Mouse (Mus musculus): ENCODE measurements around the gene Plekhh2. TPM values are rescaled to one million over a fixed set of nuclear protein-coding genes. Genes with fewer than 3 reads are reported as not detected.

The Plekhh2 gene
- polyA plus RNA-seq, 1 experiment from 2014 or later, result 13.9 TPM

GRCm38 (mm10) chr17:84532909-84533499 is 21.3 kb downstream of the Plekhh2 start:
- Histone ChIP-seq H3K27me3 (ENCODE audit: control insufficient read depth, insufficient read depth, low read length) (no peaks in the 10 kb centered on the region), H3K4me3 (ENCODE audit: low read length) (no peak overlapping the region), H3K4me2 (replicated peaks; ENCODE audit: low read depth, low read length) (no peak overlapping the region), H3K4me1 (ENCODE audit: control insufficient read depth, insufficient read depth, low read length) (peaks cover 16% of the 10 kb centered on the region; the same call in 1 of the 2 replicates), H3K27ac (ENCODE audit: low read depth, low read length) (no peak overlapping the region), H3K36me3 (ENCODE audit: control insufficient read depth, insufficient read depth, low read length) (no peaks in the 10 kb centered on the region), H3K9ac (ENCODE audit: low read depth, low read length) (no peak overlapping the region), H3K9me3 (ENCODE audit: control insufficient read depth, low read length) (no peaks in the 10 kb centered on the region)
- no peak for ATAC-seq (ENCODE audit: low FRiP score, low TSS enrichment)
- WGBS, result 58% methylated on average over 8 of the region's 8 CpGs

- Histone ChIP-seq H3K27ac (ENCODE audit: low read depth, low read length) (no peak overlapping the region), H3K4me1 (ENCODE audit: control insufficient read depth, insufficient read depth, low read length) (peaks cover 16% of the 10 kb centered on the region; the same call in 1 of the 2 replicates), H3K9me3 (ENCODE audit: control insufficient read depth, low read length) (no peaks in the 10 kb centered on the region), H3K4me2 (replicated peaks; ENCODE audit: low read depth, low read length) (no peak overlapping the region), H3K27me3 (ENCODE audit: control insufficient read depth, insufficient read depth, low read length) (no peaks in the 10 kb centered on the region), H3K4me3 (ENCODE audit: low read length) (no peak overlapping the region), H3K9ac (ENCODE audit: low read depth, low read length) (no peak overlapping the region), H3K36me3 (ENCODE audit: control insufficient read depth, insufficient read depth, low read length) (no peaks in the 10 kb centered on the region)
- ATAC-seq (ENCODE audit: low FRiP score, low TSS enrichment), result no peak
- WGBS, result 79% methylated on average over 4 of the region's 4 CpGs
Observed at GRCm38 (mm10) chr17:84533841-84534240, 22.1 kb downstream of the Plekhh2 start.

GRCm38 (mm10) chr17:84534632-84535031 is 22.9 kb downstream of the Plekhh2 start:
- no peak for ATAC-seq (ENCODE audit: low FRiP score, low TSS enrichment)
- peaks cover 16% of the 10 kb centered on the region; the same call in 1 of the 2 replicates for H3K4me1 ChIP-seq (ENCODE audit: control insufficient read depth, insufficient read depth, low read length)
- no peak overlapping the region for H3K27ac ChIP-seq (ENCODE audit: low read depth, low read length)
- no peaks in the 10 kb centered on the region for H3K9me3 ChIP-seq (ENCODE audit: control insufficient read depth, low read length)
- H3K4me3 ChIP-seq (ENCODE audit: low read length), result no peak overlapping the region
- H3K4me2 ChIP-seq (replicated peaks; ENCODE audit: low read depth, low read length), result no peak overlapping the region
- 74% methylated on average over 2 of the region's 2 CpGs for WGBS
- H3K36me3 ChIP-seq (ENCODE audit: control insufficient read depth, insufficient read depth, low read length), result no peaks in the 10 kb centered on the region
- H3K27me3 ChIP-seq (ENCODE audit: control insufficient read depth, insufficient read depth, low read length), result no peaks in the 10 kb centered on the region
- H3K9ac ChIP-seq (ENCODE audit: low read depth, low read length), result no peak overlapping the region

GRCm38 (mm10) chr17:84535226-84535625 is 23.5 kb downstream of the Plekhh2 start:
- Histone ChIP-seq H3K4me3 (ENCODE audit: low read length) (no peak overlapping the region), H3K9ac (ENCODE audit: low read depth, low read length) (no peak overlapping the region), H3K4me1 (ENCODE audit: control insufficient read depth, insufficient read depth, low read length) (peaks cover 15% of the 10 kb centered on the region; the same call in 1 of the 2 replicates), H3K9me3 (ENCODE audit: control insufficient read depth, low read length) (no peaks in the 10 kb centered on the region), H3K4me2 (replicated peaks; ENCODE audit: low read depth, low read length) (no peak overlapping the region), H3K27ac (ENCODE audit: low read depth, low read length) (no peak overlapping the region), H3K27me3 (ENCODE audit: control insufficient read depth, insufficient read depth, low read length) (no peaks in the 10 kb centered on the region), H3K36me3 (ENCODE audit: control insufficient read depth, insufficient read depth, low read length) (no peaks in the 10 kb centered on the region)
- 93% methylated on average over 4 of the region's 4 CpGs for WGBS
- ATAC-seq (ENCODE audit: low FRiP score, low TSS enrichment), result no peak

GRCm38 (mm10) chr17:84537301-84537700 is 25.6 kb downstream of the Plekhh2 start:
- Histone ChIP-seq H3K9ac (ENCODE audit: low read depth, low read length) (no peak overlapping the region), H3K4me2 (replicated peaks; ENCODE audit: low read depth, low read length) (no peak overlapping the region), H3K9me3 (ENCODE audit: control insufficient read depth, low read length) (no peaks in the 10 kb centered on the region), H3K36me3 (ENCODE audit: control insufficient read depth, insufficient read depth, low read length) (no peaks in the 10 kb centered on the region), H3K4me1 (ENCODE audit: control insufficient read depth, insufficient read depth, low read length) (0 out of 2 replicates have a peak, but pooled peaks cover 10% of the 10 kb centered on the region), H3K4me3 (ENCODE audit: low read length) (no peak overlapping the region), H3K27me3 (ENCODE audit: control insufficient read depth, insufficient read depth, low read length) (no peaks in the 10 kb centered on the region), H3K27ac (ENCODE audit: low read depth, low read length) (no peak overlapping the region)
- 93% methylated on average over 6 of the region's 6 CpGs for WGBS
- no peak for ATAC-seq (ENCODE audit: low FRiP score, low TSS enrichment)

GRCm38 (mm10) chr17:84537966-84538365 is 26.3 kb downstream of the Plekhh2 start:
- Histone ChIP-seq H3K9me3 (ENCODE audit: control insufficient read depth, low read length) (no peaks in the 10 kb centered on the region), H3K4me2 (replicated peaks; ENCODE audit: low read depth, low read length) (no peak overlapping the region), H3K4me3 (ENCODE audit: low read length) (no peak overlapping the region), H3K4me1 (ENCODE audit: control insufficient read depth, insufficient read depth, low read length) (0 out of 2 replicates have a peak, but pooled peaks cover 6% of the 10 kb centered on the region), H3K27me3 (ENCODE audit: control insufficient read depth, insufficient read depth, low read length) (no peaks in the 10 kb centered on the region), H3K36me3 (ENCODE audit: control insufficient read depth, insufficient read depth, low read length) (peaks cover 3% of the 10 kb centered on the region; the same call in 1 of the 2 replicates), H3K9ac (ENCODE audit: low read depth, low read length) (no peak overlapping the region), H3K27ac (ENCODE audit: low read depth, low read length) (no peak overlapping the region)
- ATAC-seq (ENCODE audit: low FRiP score, low TSS enrichment), result no peak
- 94% methylated on average over 3 of the region's 3 CpGs for WGBS

GRCm38 (mm10) chr17:84540603-84541002 is 28.9 kb downstream of the Plekhh2 start:
- no peaks in the 10 kb centered on the region for H3K4me1 ChIP-seq (ENCODE audit: control insufficient read depth, insufficient read depth, low read length)
- ATAC-seq (ENCODE audit: low FRiP score, low TSS enrichment), result no peak
- H3K4me2 ChIP-seq (replicated peaks; ENCODE audit: low read depth, low read length), result no peak overlapping the region
- no peaks in the 10 kb centered on the region for H3K27me3 ChIP-seq (ENCODE audit: control insufficient read depth, insufficient read depth, low read length)
- H3K36me3 ChIP-seq (ENCODE audit: control insufficient read depth, insufficient read depth, low read length), result peaks cover 6% of the 10 kb centered on the region; the same call in 1 of the 2 replicates
- no peak overlapping the region for H3K4me3 ChIP-seq (ENCODE audit: low read length)
- no peaks in the 10 kb centered on the region for H3K9me3 ChIP-seq (ENCODE audit: control insufficient read depth, low read length)
- WGBS, result 85% methylated on average over 8 of the region's 8 CpGs
- no peak overlapping the region for H3K9ac ChIP-seq (ENCODE audit: low read depth, low read length)
- no peak overlapping the region for H3K27ac ChIP-seq (ENCODE audit: low read depth, low read length)

GRCm38 (mm10) chr17:84550902-84551877 is 39.5 kb downstream of the Plekhh2 start:
- Histone ChIP-seq H3K27ac (ENCODE audit: low read depth, low read length) (no peak overlapping the region), H3K9me3 (ENCODE audit: control insufficient read depth, low read length) (no peaks in the 10 kb centered on the region), H3K4me1 (ENCODE audit: control insufficient read depth, insufficient read depth, low read length) (no peaks in the 10 kb centered on the region), H3K4me3 (ENCODE audit: low read length) (no peak overlapping the region), H3K27me3 (ENCODE audit: control insufficient read depth, insufficient read depth, low read length) (no peaks in the 10 kb centered on the region), H3K4me2 (replicated peaks; ENCODE audit: low read depth, low read length) (no peak overlapping the region), H3K36me3 (ENCODE audit: control insufficient read depth, insufficient read depth, low read length) (peaks cover 3% of the 10 kb centered on the region; the same call in 1 of the 2 replicates), H3K9ac (ENCODE audit: low read depth, low read length) (no peak overlapping the region)
- ATAC-seq (ENCODE audit: low FRiP score, low TSS enrichment), result no peak
- WGBS, result 77% methylated on average over 5 of the region's 5 CpGs

- Histone ChIP-seq H3K4me2 (replicated peaks; ENCODE audit: low read depth, low read length) (no peak overlapping the region), H3K9ac (ENCODE audit: low read depth, low read length) (no peak overlapping the region), H3K27ac (ENCODE audit: low read depth, low read length) (no peak overlapping the region), H3K36me3 (ENCODE audit: control insufficient read depth, insufficient read depth, low read length) (peaks cover 4% of the 10 kb centered on the region; the same call in 1 of the 2 replicates), H3K4me3 (ENCODE audit: low read length) (no peak overlapping the region), H3K4me1 (ENCODE audit: control insufficient read depth, insufficient read depth, low read length) (no peaks in the 10 kb centered on the region), H3K27me3 (ENCODE audit: control insufficient read depth, insufficient read depth, low read length) (no peaks in the 10 kb centered on the region), H3K9me3 (ENCODE audit: control insufficient read depth, low read length) (no peaks in the 10 kb centered on the region)
- no peak for ATAC-seq (ENCODE audit: low FRiP score, low TSS enrichment)
- WGBS, result 63% methylated on average over 5 of the region's 5 CpGs
Observed at GRCm38 (mm10) chr17:84552230-84552629, 40.5 kb downstream of the Plekhh2 start.
